Mouse (Mus musculus): ENCODE data around the gene Grin3b.

DNA sequence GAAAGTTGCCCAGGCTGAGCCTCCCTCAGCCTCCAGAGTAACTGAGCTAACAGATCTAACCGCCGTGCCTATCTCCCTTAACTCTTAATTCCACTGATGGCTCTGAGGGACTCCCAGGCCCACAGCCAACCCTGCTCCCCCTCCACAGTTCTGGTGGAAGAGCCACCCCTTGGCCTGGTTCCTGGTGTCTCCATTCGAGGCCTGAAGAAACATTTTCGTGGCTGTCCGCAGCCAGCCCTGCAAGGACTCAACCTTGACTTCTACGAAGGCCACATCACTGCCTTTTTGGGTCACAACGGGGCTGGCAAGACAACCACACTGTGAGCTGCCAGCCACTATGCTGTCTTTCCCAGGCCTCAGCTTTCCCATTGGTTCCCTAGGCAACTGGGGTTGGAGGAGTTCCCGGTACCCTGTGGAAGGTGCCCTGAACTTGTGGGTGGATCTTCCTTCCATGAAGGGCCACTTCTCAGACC lies 33.8 kb downstream of the Grin3b start:
- TF ChIP-seq USF1 (IDR thresholded peaks at IDR 0.05; ENCODE audit: low read depth) (no peak), MYOG (IDR thresholded peaks at IDR 0.05; ENCODE audit: control insufficient read depth, extremely low read depth, insufficient read length) (no peak), CTCF (IDR thresholded peaks at IDR 0.05; ENCODE audit: control insufficient read depth, insufficient read depth, insufficient read length) (no peak)
